Mouse (Mus musculus) CH12.LX (cell line): Measurements from ENCODE around the gene Cox7a2. TPM values are rescaled to one million over a fixed set of nuclear protein-coding genes. Genes with fewer than 3 reads are reported as not detected.

Experiments
- DNase-seq: peaks from one replicate; pipeline ENCODE4 v3.0.0-alpha.2; 2013; ENCODE audit errors: extremely low read depth
- H3K27ac ChIP-seq: 2 replicates; pipeline ENCODE4 v1.5.1; 2012; ENCODE audit warnings: low read depth, mild to moderate bottlenecking, control low read depth, moderate library complexity; ENCODE audit not compliant: insufficient read depth
- H3K27me3 ChIP-seq: replicated peaks from 2 replicates; pipeline ENCODE3; 2012; ENCODE audit warnings: inconsistent platforms
- H3K36me3 ChIP-seq, 2 experiments: replicated peaks in 1 of 2; 2 replicates each; pipeline versions ENCODE3 to v1.6.1; 2012; ENCODE audit warnings: inconsistent platforms in 1 of 2, low read length in 1 of 2, mild to moderate bottlenecking in 1 of 2, mixed read lengths in 1 of 2, moderate library complexity in 1 of 2; ENCODE audit not compliant: control insufficient read depth in 1 of 2, insufficient read depth in 1 of 2
- H3K4me1 ChIP-seq, 2 experiments: 2 replicates each; pipeline ENCODE4 v1.6.1; 2012; ENCODE audit warnings: inconsistent platforms in 1 of 2, moderate library complexity in 1 of 2; ENCODE audit not compliant: insufficient read depth in 2 of 2, control insufficient read depth in 1 of 2
- H3K4me2 ChIP-seq: 2 replicates; pipeline ENCODE4 v1.6.1; 2012; ENCODE audit warnings: low read depth, mild to moderate bottlenecking, control low read depth; ENCODE audit not compliant: poor library complexity, insufficient read depth, severe bottlenecking
- H3K4me3 ChIP-seq, 3 experiments: fragments of 150-350 bp in 1 of 3; sonication (generic) in 1 of 3; replicated peaks in 1 of 3; 2 replicates each; pipeline versions ENCODE3 to v1.5.1; 2011 to 2012; ENCODE audit warnings: low read depth in 2 of 3, low read length in 2 of 3, mild to moderate bottlenecking in 2 of 3, moderate library complexity in 2 of 3, control low read depth in 1 of 3, improper control_type of control experiment in 1 of 3, inconsistent platforms in 1 of 3, mixed read lengths in 1 of 3; ENCODE audit not compliant: poor library complexity in 1 of 3
- H3K79me2 ChIP-seq: replicated peaks from 2 replicates; pipeline ENCODE4 v1.6.1; 2012; ENCODE audit warnings: mild to moderate bottlenecking, moderate library complexity; ENCODE audit not compliant: control insufficient read depth, poor library complexity, insufficient read depth, severe bottlenecking; ENCODE audit errors: extremely low read depth
- H3K9ac ChIP-seq: 2 replicates; pipeline ENCODE4 v1.6.1; 2012; ENCODE audit warnings: low read depth, mild to moderate bottlenecking, control low read depth, moderate library complexity; ENCODE audit not compliant: insufficient read depth
- H3K9me3 ChIP-seq: replicated peaks from 2 replicates; pipeline ENCODE3; 2012; ENCODE audit warnings: low read length, inconsistent platforms, mixed read lengths
- CHD1 ChIP-seq: IDR thresholded peaks from 2 replicates; pipeline ENCODE4 v1.6.1; 2012; ENCODE audit warnings: low read depth, low read length, improper control_type of control experiment, inconsistent platforms
- CHD2 ChIP-seq: IDR thresholded peaks from 2 replicates; pipeline ENCODE4 v1.6.1; 2011; ENCODE audit warnings: low read length, improper control_type of control experiment
- E2F4 ChIP-seq: IDR thresholded peaks from 2 replicates; pipeline ENCODE4 v1.6.1; 2011; ENCODE audit warnings: low read depth, low read length, improper control_type of control experiment; ENCODE audit not compliant: insufficient replicate concordance
- ELF1 ChIP-seq: IDR thresholded peaks from 2 replicates; pipeline ENCODE4 v1.6.1; 2014; ENCODE audit warnings: low read depth, mild to moderate bottlenecking, inconsistent platforms, low read length, improper control_type of control experiment
- EP300 ChIP-seq: IDR thresholded peaks from 2 replicates; pipeline ENCODE4 v1.6.1; 2011; ENCODE audit warnings: low read length, improper control_type of control experiment
- ETS1 ChIP-seq: conservative IDR thresholded peaks from 2 replicates; pipeline ENCODE4 v1.6.1; 2012; ENCODE audit warnings: low read depth, mild to moderate bottlenecking, inconsistent platforms, low read length, improper control_type of control experiment, moderate library complexity
- GABPA ChIP-seq: IDR thresholded peaks from 2 replicates; pipeline ENCODE4 v1.6.1; 2012; ENCODE audit warnings: low read depth, low read length, improper control_type of control experiment, inconsistent platforms; ENCODE audit not compliant: insufficient replicate concordance
- HCFC1 ChIP-seq: IDR thresholded peaks from 2 replicates; pipeline ENCODE4 v1.6.1; 2012; ENCODE audit warnings: low read depth, mild to moderate bottlenecking, inconsistent platforms, low read length, improper control_type of control experiment
- IRF4 ChIP-seq: IDR thresholded peaks from 2 replicates; pipeline ENCODE4 v1.6.1; 2014; ENCODE audit warnings: low read depth, mild to moderate bottlenecking, inconsistent platforms, low read length, improper control_type of control experiment
- JUN ChIP-seq: IDR thresholded peaks from 2 replicates; pipeline ENCODE4 v1.6.1; 2011; ENCODE audit warnings: low read depth, mild to moderate bottlenecking, low read length, improper control_type of control experiment, moderate library complexity; ENCODE audit not compliant: insufficient read depth
- KAT2A ChIP-seq: IDR thresholded peaks from 2 replicates; pipeline ENCODE4 v1.6.1; 2012; ENCODE audit warnings: low read length, improper control_type of control experiment, inconsistent platforms; ENCODE audit not compliant: insufficient replicate concordance
- MAZ ChIP-seq: IDR thresholded peaks from 2 replicates; pipeline ENCODE4 v1.6.1; 2012; ENCODE audit warnings: low read depth, mild to moderate bottlenecking, inconsistent platforms, low read length, improper control_type of control experiment, moderate library complexity
- MEF2A ChIP-seq: IDR thresholded peaks from 2 replicates; pipeline ENCODE4 v1.6.1; 2014; ENCODE audit warnings: low read depth, mild to moderate bottlenecking, inconsistent platforms, low read length, improper control_type of control experiment, borderline replicate concordance
- MXI1 ChIP-seq: IDR thresholded peaks from 2 replicates; pipeline ENCODE4 v1.6.1; 2011; ENCODE audit warnings: mild to moderate bottlenecking, low read depth, low read length, improper control_type of control experiment
- MYC ChIP-seq: IDR thresholded peaks from 2 replicates; pipeline ENCODE4 v1.6.1; 2011; ENCODE audit warnings: low read depth, mild to moderate bottlenecking, improper control_type of control experiment, low read length
- NRF1 ChIP-seq: IDR thresholded peaks from 2 replicates; pipeline ENCODE4 v1.6.1; 2014; ENCODE audit warnings: low read depth, mild to moderate bottlenecking, inconsistent platforms, low read length, improper control_type of control experiment, moderate library complexity
- PAX5 ChIP-seq: IDR thresholded peaks from 2 replicates; pipeline ENCODE4 v1.6.1; 2012; ENCODE audit warnings: low read length, inconsistent platforms, mixed read lengths
- POLR2AphosphoS2 ChIP-seq: IDR thresholded peaks from 2 replicates; pipeline ENCODE4 v1.6.1; 2011; ENCODE audit warnings: low read depth, low read length, improper control_type of control experiment
- RAD21 ChIP-seq: IDR thresholded peaks from 2 replicates; pipeline ENCODE4 v1.6.1; 2011; ENCODE audit warnings: low read depth, mild to moderate bottlenecking, low read length, improper control_type of control experiment, moderate library complexity
- RCOR1 ChIP-seq: conservative IDR thresholded peaks from 2 replicates; pipeline ENCODE4 v1.6.1; 2012; ENCODE audit warnings: low read depth, mild to moderate bottlenecking, inconsistent platforms, low read length, improper control_type of control experiment
- SIN3A ChIP-seq: IDR thresholded peaks from 2 replicates; pipeline ENCODE4 v1.6.1; 2012; ENCODE audit warnings: low read length, improper control_type of control experiment, inconsistent platforms
- TBP ChIP-seq: conservative IDR thresholded peaks from 2 replicates; pipeline ENCODE4 v1.6.1; 2011; ENCODE audit warnings: low read depth, low read length, improper control_type of control experiment
- TCF12 ChIP-seq: IDR thresholded peaks from 2 replicates; pipeline ENCODE4 v1.6.1; 2014; ENCODE audit warnings: low read depth, mild to moderate bottlenecking, inconsistent platforms, low read length, improper control_type of control experiment
- UBTF ChIP-seq: IDR thresholded peaks from 2 replicates; pipeline ENCODE4 v1.6.1; 2012; ENCODE audit warnings: low read depth, mild to moderate bottlenecking, inconsistent platforms, low read length, improper control_type of control experiment, moderate library complexity
- USF1 ChIP-seq: IDR thresholded peaks from 2 replicates; pipeline ENCODE4 v1.6.1; 2014; ENCODE audit warnings: low read depth, mild to moderate bottlenecking, inconsistent platforms, low read length, improper control_type of control experiment
- USF2 ChIP-seq: conservative IDR thresholded peaks from 2 replicates; pipeline ENCODE4 v1.6.1; 2011; ENCODE audit warnings: low read depth, low read length, improper control_type of control experiment
- ZC3H11A ChIP-seq: IDR thresholded peaks from 2 replicates; pipeline ENCODE4 v1.6.1; 2012; ENCODE audit warnings: low read depth, mild to moderate bottlenecking, inconsistent platforms, low read length, improper control_type of control experiment
- ZNF384 ChIP-seq: IDR thresholded peaks from 2 replicates; pipeline ENCODE4 v1.6.1; 2012; ENCODE audit warnings: low read depth, low read length, improper control_type of control experiment, inconsistent platforms
- dilution Hi-C: fragments of 300-500 bp; cut with MboI; formaldehyde crosslinking; loops from 2 replicates; pipeline ENCODE4 v1.14.3; 2020; ENCODE audit warnings: low sequenced_read_pairs; ENCODE audit not compliant: extremely low pct_unique_long_range_greater_than_20kb, extremely low pct_ligation_motif_present
- in situ Hi-C: fragments of 300-500 bp; cut with MboI; formaldehyde crosslinking; loops from 3 replicates; pipeline ENCODE4 v1.14.3; 2019; ENCODE audit warnings: low sequenced_read_pairs, low pct_ligation_motif_present, low pct_unique_long_range_greater_than_20kb, mixed read lengths
- polyA plus RNA-seq: library from polyadenylated mRNA; unstranded; fragments of >175 nt; gene quantifications from 2 replicates; pipeline ENCODE4 v1.2.1, GENCODE M21; 2012; ENCODE audit warnings: low read depth; ENCODE audit not compliant: insufficient read length
- total RNA-seq, 2 experiments: library from RNA; depleted of rRNA; stranded (reverse); fragments of 300-350 nt in 1 of 2; fragments of >200 nt in 1 of 2; gene quantifications; 2 replicates each; pipeline ENCODE4 v1.2.3; 2012 to 2014

The Cox7a2 gene
- total and polyA plus RNA-seq, 3 experiments: 307 to 597 (median 393) TPM

DNA sequence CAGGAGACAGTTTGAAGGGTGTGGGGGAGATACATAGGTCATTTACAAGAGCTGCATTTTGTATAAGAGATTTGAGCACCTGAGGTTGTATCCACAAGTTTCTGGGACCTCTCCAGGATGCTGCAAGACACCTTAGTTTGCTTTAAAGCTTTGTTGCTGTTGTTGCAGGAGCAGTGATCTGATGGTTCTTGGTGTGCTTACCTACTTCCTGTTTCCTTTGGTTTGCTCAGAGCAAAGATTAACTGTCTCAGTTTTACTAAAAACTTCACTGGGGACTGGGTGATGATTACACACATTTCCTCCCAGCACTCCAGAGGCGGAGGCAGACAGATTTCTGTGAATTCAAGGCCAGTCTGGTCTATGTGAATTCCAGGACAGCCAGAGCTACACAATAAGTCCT is 35.4 kb upstream of the Cox7a2 start:
- Histone ChIP-seq H3K4me2 (peak overlapping the region; percentile 38; the same call in 1 of the 2 replicates), H3K4me1 (peaks cover 0 to 27% of the 10 kb centered on the region in 2 experiments; a peak in 3 of 4 replicates), H3K36me3 (no peaks in the 10 kb centered on the region), H3K27ac (no peak overlapping the region)
- in situ Hi-C loops: no loop called here
- TF ChIP-seq MXI1 (no peak), ELF1 (peak; percentile 64)
- TF ChIP-seq, all 38 proteins: peak for 1
- H3K9me3 ChIP-seq: no peaks in the 10 kb centered on the region
- H3K9ac ChIP-seq: no peak overlapping the region; the same call in 1 of the 2 replicates
- dilution Hi-C loops: no loop called here
- H3K79me2 ChIP-seq: peaks cover 20% of the 10 kb centered on the region
- H3K27me3 ChIP-seq: no peaks in the 10 kb centered on the region
- H3K4me3 ChIP-seq: peak overlapping the region in 1 of 3 experiments; percentile 27
- no peak for DNase-seq

DNA sequence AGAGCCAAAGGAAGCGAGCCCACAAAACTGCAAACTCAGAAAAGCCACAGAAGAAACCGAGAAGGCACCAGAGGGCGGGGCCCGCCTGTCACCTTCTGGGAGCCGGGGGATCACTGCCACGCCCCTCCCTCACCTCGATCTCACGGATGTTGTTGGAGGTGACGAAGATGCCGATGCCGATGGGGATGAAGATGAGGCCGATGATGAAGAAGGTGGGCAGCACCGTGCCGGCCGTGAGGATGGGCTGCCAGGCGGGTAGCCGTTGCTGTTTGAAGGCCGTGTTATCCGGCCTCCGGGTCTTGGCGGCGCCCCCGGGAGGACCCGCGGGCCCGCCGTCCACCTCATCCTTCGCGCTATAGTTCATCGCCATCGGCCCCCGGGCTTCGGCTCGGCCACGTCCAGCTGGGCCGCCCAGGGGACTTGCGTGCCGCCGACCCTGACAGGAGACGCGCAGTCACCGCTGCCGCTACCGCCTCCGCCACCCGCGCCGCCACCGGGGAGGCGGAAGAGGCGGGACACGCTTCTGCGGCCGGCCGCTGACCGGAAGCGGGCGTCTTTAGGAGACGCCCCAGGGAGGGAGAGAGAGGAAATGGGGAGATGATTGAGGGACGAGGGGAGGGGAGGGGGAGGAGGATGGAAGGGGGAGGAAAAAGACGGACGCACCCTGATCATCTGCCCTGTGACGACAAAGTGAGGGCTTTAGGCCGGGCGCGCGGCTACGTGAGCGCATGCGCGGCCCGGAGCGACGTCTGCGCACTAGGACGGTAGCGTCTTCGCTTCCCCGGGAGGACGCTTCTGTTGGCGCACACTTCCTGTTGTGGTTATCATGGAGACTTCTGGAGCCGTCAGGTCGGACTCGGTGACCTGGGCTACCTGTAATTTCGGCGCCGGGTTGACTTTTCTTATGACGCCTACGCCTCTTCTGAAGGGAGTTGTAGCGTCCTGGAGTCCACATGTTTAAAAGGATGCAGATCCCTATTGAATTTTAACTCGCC is 33.5 kb upstream of the Cox7a2 start, which contains the start of gene Tmem30a:
TSS of gene Tmem30a (minus strand) at position 667 of the 995 bp plus-strand sequence.
- dilution Hi-C loops: no loop called here
- Histone ChIP-seq H3K9ac (peak within 1 kb of the TSS; percentile 94), H3K36me3 (no peaks in the 10 kb centered on the region), H3K4me2 (peak within 1 kb of the TSS; percentile 93), H3K9me3 (no peaks in the 10 kb centered on the region), H3K4me1 (peaks cover 0 to 31% of the 10 kb centered on the region in 2 experiments; a peak in 3 of 4 replicates), H3K4me3 (peak within 1 kb of the TSS; percentile 87 to 89 (median 87)), H3K27me3 (no peaks in the 10 kb centered on the region), H3K79me2 (peaks cover 33% of the 10 kb centered on the region), H3K27ac (peak within 1 kb of the TSS; percentile 64)
- DNase-seq: peak; percentile 97
- in situ Hi-C loops: no loop called here
- TF ChIP-seq ZC3H11A (no peak), USF2 (no peak), ELF1 (peak; percentile 80), MXI1 (peak; percentile 75), TCF12 (peak; percentile 94), HCFC1 (peak; percentile 90), ZNF384 (no peak), RCOR1 (no peak), CHD2 (0 out of 2 replicates have a peak, but pooled peaks have one; percentile 37), TBP (peak; percentile 92), SIN3A (peak; percentile 62), RAD21 (no peak), IRF4 (peak; percentile 53), MAZ (peak; percentile 90), EP300 (no peak), E2F4 (no peak; the same call in 1 of the 2 replicates), NRF1 (peak; percentile 94), PAX5 (no peak), JUN (no peak), GABPA (no peak), MEF2A (0 out of 2 replicates have a peak, but pooled peaks have one; percentile 26), POLR2AphosphoS2 (peak; percentile 59; the same call in 1 of the 2 replicates), UBTF (no peak), KAT2A (peak; percentile 68; the same call in 1 of the 2 replicates), USF1 (peak; percentile 19; the same call in 1 of the 2 replicates), MYC (0 out of 2 replicates have a peak, but pooled peaks have one; percentile 11), CHD1 (peak; percentile 92; the same call in 1 of the 2 replicates), ETS1 (0 out of 2 replicates have a peak, but pooled peaks have one; percentile 25)
